Mouse (Mus musculus): ENCODE results near the gene Vmn1r148. TPM values are rescaled to one million over a fixed set of nuclear protein-coding genes. Genes with fewer than 3 reads are reported as not detected.

The Vmn1r148 gene
- total RNA-seq (2023) = not detected in 2 replicates

GRCm38 (mm10) chr7:22413283-22413682 is at the start of gene Vmn1r148:
Gene Vmn1r148, plus strand, starts transcription at chr7:22413583.

DNA sequence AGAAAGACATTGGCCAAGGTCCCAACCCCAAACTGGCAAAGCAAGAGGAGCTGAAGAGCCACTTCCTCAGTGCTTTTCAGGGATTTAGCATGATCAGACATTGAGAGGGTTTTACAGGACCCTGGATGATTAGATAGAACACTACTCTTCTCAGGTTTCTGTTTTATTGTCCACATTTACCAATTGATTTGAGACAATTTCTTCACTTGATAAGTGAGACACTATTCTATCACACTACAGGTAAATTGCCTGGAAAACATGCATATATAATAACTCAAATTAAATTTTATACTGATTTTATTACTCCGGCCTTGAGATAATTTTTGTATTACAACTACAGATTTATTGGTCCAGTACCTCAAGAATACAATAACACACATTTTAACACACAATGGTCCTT is 42.4 kb upstream of the Vmn1r148 start, which contains the start of gene Gm8660:
Gene Gm8660, minus strand, starts transcription at position 101 of the 400 bp plus-strand sequence.

GRCm38 (mm10) chr7:22438129-22438528 is 24.7 kb downstream of the Vmn1r148 start, which contains the start of gene Vmn1r149:
Gene Vmn1r149, minus strand, starts transcription at chr7:22438229.

DNA sequence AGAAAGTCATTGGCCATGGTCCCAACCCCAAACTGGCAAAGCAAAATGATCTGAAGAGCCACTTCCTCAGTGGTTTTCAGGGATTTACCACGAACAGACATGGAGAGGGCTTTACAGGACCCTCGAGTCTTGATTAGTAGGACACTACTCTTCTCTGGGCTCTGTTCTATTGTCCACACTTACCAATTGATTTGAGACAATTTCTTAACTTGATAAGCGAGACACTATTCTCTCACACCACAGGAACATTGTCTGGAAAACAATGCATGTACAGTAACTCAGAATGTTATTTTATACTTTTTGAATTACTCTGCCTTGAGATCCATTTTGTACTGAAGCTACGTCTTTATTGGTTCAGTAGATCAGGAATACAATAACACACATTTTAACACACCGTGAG is 50.6 kb downstream of the Vmn1r148 start, which contains the start of gene Gm10665:
Gene Gm10665, minus strand, starts transcription at position 101 of the 400 bp plus-strand sequence.

Other genes with a start within 250 kb of the Vmn1r148 start
- gene Vmn1r142, start 249.5 kb upstream of the Vmn1r148 start, total RNA-seq (2023) = not detected in 2 replicates
- not detected in 2 replicates for gene Vmn1r143, start 224.2 kb upstream of the Vmn1r148 start, total RNA-seq (2023)
- gene Gm8653, start 212.3 kb upstream of the Vmn1r148 start, total RNA-seq (2023) = not detected in 2 replicates
- not detected in 2 replicates for gene Gm8453, start 184.1 kb upstream of the Vmn1r148 start, total RNA-seq (2023)
- gene Gm4187, start 83.9 kb upstream of the Vmn1r148 start, total RNA-seq (2023) = not detected in 2 replicates
- gene Gm8660, start 42.5 kb upstream of the Vmn1r148 start, total RNA-seq (2023) = not detected in 2 replicates
- not detected in 2 replicates for gene Vmn1r149, start 24.6 kb downstream of the Vmn1r148 start, total RNA-seq (2023)
- not detected in 2 replicates for gene Gm10665, start 50.5 kb downstream of the Vmn1r148 start, total RNA-seq (2023)
- gene Vmn1r151, start 86.1 kb downstream of the Vmn1r148 start, total RNA-seq (2023) = not detected in 2 replicates
- gene Vmn1r152, start 109.4 kb downstream of the Vmn1r148 start, total RNA-seq (2023) = not detected in 2 replicates
- gene Gm8677, start 121.3 kb downstream of the Vmn1r148 start, total RNA-seq (2023) = not detected in 2 replicates
- gene Gm4201, start 151.8 kb downstream of the Vmn1r148 start, total RNA-seq (2023) = not detected in 2 replicates
- not detected in 2 replicates for gene Gm4565, start 174.5 kb downstream of the Vmn1r148 start, total RNA-seq (2023)
- gene Vmn1r155, start 244.4 kb downstream of the Vmn1r148 start, total RNA-seq (2023) = not detected in 2 replicates